Mouse (Mus musculus) c-Kit-negative CD71-positive TER-119-positive erythroid progenitor cells, embryonic 14.5 days (primary cell): ENCODE results near the gene Tbc1d1.

ENCODE experiments used
- DNase-seq: peaks from one replicate; pipeline ENCODE4 v3.0.0-alpha.2; 2013; ENCODE audit warnings: low read depth, low spot score

Tbc1d1 gene

GRCm38 (mm10) chr5:64160705-64161391 lies 4.7 kb downstream of the Tbc1d1 start:
- DNase-seq = no peak

- DNase-seq = no peak
Measured at GRCm38 (mm10) chr5:64161917-64162316, 5.8 kb downstream of the Tbc1d1 start.

- DNase-seq = no peak
Measured at GRCm38 (mm10) chr5:64162582-64162981, 6.5 kb downstream of the Tbc1d1 start.

- no peak for DNase-seq
Measured at GRCm38 (mm10) chr5:64164414-64164813, 8.3 kb downstream of the Tbc1d1 start.

DNA sequence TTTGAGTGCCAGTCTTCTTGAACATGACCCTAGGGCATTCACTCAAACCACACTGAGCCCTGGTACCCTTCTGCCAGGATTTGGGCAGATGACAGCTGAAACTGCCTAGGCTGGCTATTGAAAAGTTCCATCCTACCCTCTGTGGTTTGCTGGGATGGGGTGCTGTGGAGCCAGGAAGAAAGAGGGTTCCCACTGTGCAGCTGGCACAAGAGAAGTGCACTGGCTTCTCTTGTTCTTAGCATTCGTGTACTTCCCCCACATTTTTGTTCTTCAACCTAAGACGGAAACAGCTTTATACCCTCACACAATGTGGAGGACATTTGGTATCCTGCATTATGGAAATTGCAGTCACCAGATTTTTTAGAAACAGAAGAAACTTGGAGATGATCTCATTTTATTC lies 9.7 kb downstream of the Tbc1d1 start:
- DNase-seq = no peak

GRCm38 (mm10) chr5:64168990-64169540 lies 13.0 kb downstream of the Tbc1d1 start:
- DNase-seq = no peak

DNA sequence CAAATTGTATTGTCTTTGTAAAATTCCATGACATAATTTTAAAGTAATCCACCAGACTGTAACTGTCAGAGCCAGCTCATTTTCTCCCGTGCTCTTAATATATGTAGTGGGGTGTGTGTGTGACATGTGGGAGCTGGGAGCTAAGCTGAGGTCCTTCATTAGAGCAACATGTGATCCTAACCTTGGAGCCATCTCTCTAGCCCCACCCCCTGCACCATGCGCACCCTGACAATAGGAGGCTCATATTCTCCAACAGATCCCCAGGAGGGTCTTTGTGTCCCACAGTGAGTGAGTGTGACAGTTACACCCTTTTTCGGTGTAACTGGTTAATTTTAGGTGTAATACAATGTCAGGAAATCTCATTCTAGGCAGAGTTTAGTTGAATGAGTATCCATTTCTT lies 16.8 kb downstream of the Tbc1d1 start:
- DNase-seq = no peak

DNA sequence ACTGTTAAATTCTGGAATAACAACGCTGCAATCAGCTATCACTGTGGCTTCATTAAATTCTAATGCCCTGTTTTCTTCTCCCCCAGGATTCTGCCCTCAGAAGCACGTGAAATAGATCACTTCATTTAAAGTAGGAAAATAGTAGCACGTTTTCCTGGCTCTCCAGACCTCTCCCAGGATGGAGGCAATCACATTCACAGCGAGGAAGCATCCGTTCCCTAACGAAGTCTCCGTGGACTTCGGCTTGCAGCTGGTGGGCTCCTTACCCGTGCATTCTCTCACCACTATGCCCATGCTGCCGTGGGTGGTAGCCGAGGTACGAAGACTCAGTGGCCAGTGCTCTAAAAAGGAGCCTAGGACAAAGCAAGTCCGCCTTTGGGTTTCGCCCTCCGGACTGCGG lies 17.2 kb downstream of the Tbc1d1 start:
- no peak for DNase-seq

DNA sequence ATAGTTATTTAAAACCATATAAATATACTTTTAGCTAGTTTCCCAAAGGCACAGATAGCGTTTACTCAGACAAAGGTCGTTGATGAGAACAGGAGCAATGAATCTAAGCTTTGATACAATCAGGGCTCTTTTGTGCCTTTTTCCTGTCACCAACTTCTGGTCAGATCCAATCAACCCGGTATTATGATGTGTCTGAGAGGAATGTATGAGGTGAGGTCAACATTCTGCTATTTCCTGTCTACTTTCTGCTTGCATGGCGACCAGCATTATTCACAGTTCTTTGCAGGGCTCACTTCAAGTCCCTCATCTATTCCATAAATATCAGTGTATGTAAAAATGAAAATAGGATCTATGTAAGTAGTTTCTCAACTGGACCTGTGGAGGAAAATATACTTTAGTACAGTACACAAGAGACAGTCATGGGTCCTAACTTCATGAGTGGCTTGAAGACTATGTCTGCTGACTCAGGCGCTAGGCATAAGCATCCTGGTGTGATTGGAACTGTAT lies 18.4 kb downstream of the Tbc1d1 start:
- no peak for DNase-seq

DNA sequence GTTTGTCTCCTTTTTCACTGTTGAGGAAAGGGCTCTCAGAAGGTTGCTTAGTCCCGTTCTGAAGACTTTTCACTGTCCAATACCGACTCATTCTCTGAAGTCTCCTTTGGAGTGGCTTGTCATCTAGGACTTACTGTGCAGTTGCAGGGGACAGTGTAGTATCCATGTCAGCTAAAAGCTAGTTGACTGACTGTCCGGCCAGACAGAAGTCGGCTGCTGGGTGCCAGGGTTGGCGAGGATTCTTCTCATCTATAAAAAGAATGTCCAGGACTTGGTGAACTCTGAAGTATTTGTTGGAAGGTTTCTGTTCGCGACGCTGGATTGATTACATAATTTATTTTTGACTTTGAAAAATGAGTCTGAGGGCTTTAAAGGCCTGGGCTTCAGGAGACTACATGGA lies 24.4 kb downstream of the Tbc1d1 start:
- no peak for DNase-seq

- DNase-seq = no peak
Measured at GRCm38 (mm10) chr5:64183712-64184111, 27.6 kb downstream of the Tbc1d1 start.

GRCm38 (mm10) chr5:64185257-64185656 lies 29.2 kb downstream of the Tbc1d1 start:
- DNase-seq = no peak

DNA sequence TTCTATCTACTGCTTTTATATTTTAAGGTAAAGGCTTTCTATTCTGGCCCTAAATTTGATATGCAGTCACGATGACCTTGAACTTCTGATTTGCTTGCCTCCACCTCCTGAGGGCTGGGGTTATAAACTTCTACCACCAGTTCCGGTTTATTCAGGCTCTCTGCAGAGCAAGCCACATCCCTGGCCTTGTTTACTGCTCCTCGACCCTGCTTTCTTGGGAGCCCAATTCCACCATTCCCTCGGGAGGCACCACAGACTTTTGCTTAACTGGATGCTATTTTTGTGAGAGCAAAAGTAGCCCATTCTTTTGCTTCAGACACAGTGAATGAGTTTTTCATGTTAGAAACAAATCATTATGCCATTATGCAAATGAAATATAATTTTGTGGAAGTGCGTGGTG lies 30.5 kb downstream of the Tbc1d1 start:
- DNase-seq = no peak

DNA sequence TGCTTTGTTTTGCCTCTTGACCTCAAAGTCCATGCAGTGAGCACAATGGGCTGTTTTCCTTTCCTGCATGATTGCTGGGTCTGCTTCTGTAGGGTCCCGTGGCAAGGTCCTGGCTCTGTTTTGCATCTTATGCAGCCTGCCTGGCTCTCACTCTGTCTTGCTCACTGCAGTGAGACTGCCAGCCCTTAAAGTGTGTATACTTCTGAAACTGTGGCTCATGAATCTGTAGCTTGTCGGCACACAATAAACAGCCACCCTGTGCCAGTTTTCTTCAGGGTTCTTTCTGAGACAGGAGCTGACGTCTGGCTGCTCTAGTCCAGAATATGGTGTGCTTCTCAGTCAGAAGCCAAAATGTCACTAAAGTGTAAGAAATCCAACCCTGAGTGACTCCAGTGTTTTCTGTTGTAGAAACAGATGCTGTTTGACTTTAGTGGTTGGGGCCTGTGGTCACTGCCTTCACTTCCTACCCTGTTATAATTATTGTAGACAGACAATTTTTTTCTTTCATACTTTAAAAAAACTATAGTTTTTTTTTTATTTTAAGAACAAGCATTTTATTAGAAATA lies 32.1 kb downstream of the Tbc1d1 start:
- DNase-seq = no peak

- no peak for DNase-seq
Measured at GRCm38 (mm10) chr5:64190892-64191291, 34.8 kb downstream of the Tbc1d1 start.

DNA sequence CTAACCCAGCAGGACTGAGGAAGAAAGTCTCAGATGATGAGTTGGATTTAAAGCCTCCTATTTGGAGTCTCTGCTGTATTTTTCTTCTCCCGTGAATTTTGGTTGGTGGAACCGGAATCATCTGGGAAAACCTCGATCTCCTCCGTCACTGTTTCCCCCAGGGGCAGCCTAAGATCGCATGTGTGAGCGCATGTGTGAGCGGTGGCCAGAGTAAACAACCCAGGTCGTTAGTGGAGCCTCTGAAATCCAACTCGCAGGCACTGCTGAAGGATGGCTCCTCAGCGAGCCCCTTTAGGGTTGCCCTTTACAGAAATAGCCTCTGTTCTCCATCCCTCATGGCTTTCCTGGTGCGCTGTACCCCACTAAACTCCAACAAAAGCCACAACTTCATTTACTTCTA lies 37.2 kb downstream of the Tbc1d1 start:
- DNase-seq = no peak

- no peak for DNase-seq
Measured at GRCm38 (mm10) chr5:64196250-64196865, 40.3 kb downstream of the Tbc1d1 start.

GRCm38 (mm10) chr5:64196866-64197321 lies 40.8 kb downstream of the Tbc1d1 start:
- DNase-seq = no peak

DNA sequence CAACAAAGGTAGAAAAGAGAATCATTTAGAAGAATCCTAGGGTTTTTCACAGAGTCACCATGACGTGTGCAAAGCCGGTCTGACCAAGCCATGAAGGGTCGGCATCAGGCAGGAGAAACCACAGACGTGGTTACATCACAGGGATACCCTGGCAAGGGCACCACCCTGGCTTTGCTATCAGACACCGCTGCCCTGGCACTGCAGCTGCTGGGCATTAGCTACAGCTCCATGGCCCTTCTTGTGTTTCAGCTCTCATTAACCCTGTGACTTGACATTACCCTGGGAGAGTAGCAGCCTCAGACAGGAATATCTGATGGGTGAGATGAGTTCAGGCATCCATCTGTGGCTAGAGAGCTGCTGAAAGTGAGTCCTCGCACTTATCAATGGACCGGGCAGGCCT lies 42.5 kb downstream of the Tbc1d1 start:
- DNase-seq = no peak

DNA sequence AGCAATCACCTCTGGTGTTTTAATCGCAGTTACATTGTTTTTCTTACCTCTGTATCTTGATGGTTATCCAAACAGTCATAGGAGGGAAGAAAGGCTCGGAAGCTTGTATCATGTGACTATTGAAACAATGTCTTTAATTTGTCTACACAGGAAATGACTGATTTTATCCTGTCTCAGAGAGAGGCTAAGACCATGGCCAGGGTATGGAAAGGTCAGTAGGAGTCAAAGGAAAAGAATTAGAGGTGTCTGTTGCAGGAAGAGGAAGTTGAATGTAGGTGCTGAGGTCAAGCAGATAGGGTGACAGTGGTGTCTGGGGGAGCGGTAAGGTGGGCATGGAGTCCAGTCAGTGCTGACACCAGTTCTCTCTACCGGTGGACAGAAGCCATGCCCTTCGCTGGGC lies 45.0 kb downstream of the Tbc1d1 start:
- no peak for DNase-seq

GRCm38 (mm10) chr5:64202306-64202705 lies 46.2 kb downstream of the Tbc1d1 start:
- DNase-seq = peak; percentile 42

DNA sequence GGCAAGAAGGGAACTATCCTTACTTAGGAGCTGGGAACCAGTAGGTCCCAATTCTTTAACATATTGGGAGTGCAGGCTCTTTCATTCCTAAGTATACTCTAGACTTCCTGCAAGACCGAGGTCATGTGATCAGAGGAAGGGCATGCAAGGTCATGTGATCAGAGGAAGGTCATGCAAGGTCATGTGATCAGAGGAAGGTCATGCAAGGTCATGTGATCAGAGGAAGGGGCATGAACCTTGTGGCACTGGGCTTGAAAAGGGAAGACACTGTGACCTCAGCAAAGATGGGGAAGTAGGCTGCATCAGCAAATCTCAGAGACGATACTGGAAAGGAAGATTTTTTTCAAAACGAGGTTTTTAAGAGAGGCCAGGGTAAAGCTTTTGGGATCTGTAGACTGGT lies 49.5 kb downstream of the Tbc1d1 start:
- DNase-seq = no peak

- no peak for DNase-seq
Measured at GRCm38 (mm10) chr5:64206431-64206830, 50.3 kb downstream of the Tbc1d1 start.
